Mouse (Mus musculus): ENCODE measurements around the gene Tnip1. TPM values are rescaled to one million over a fixed set of nuclear protein-coding genes. Genes with fewer than 3 reads are reported as not detected.
A peak's percentile ranks its signal among the peaks of the same experiment; 100 is the strongest.
"Not testable (repeated sequence)": the region's sequence is repeated elsewhere in the genome, so short reads cannot be mapped to it uniquely, and the experiment has no call there.

Gene Tnip1
- polyA plus RNA-seq, 1 experiment: 122 TPM

- Histone ChIP-seq H3K27me3 (ENCODE audit: control insufficient read depth, insufficient read depth, low read length) (no peaks in the 10 kb centered on the region), H3K27ac (ENCODE audit: insufficient read depth, low read depth, low read length) (no peak overlapping the region), H3K36me3 (ENCODE audit: control insufficient read depth, insufficient read depth, low read length) (no peaks in the 10 kb centered on the region), H3K4me3 (ENCODE audit: low read depth, low read length) (no peak overlapping the region), H3K4me1 (ENCODE audit: control insufficient read depth, insufficient read depth, insufficient read length, low read length) (peaks cover 7% of the 10 kb centered on the region; the same call in 1 of the 2 replicates)
- WGBS: 56% methylated on average over 4 of the region's 4 CpGs
- no peak for TF ChIP-seq CTCF (IDR thresholded peaks at IDR 0.05; ENCODE audit: extremely low read depth, insufficient read length, insufficient replicate concordance, low read depth, low read length)
- TF ChIP-seq POLR2A (IDR thresholded peaks at IDR 0.05; ENCODE audit: low read depth, low read length): no peak
These were observed 63.1 kb downstream of the Tnip1 start for GRCm38 (mm10) chr11:54899657-54900056.

- no peaks in the 10 kb centered on the region for H3K27me3 ChIP-seq (ENCODE audit: control insufficient read depth, insufficient read depth, low read length)
- WGBS: 58% methylated on average over 5 of the region's 5 CpGs
- TF ChIP-seq CTCF (IDR thresholded peaks at IDR 0.05; ENCODE audit: extremely low read depth, insufficient read length, insufficient replicate concordance, low read depth, low read length) (no peak), POLR2A (IDR thresholded peaks at IDR 0.05; ENCODE audit: low read depth, low read length) (no peak)
- no peaks in the 10 kb centered on the region for H3K36me3 ChIP-seq (ENCODE audit: control insufficient read depth, insufficient read depth, low read length)
- H3K27ac ChIP-seq (ENCODE audit: insufficient read depth, low read depth, low read length): no peak overlapping the region
- no peak overlapping the region for H3K4me3 ChIP-seq (ENCODE audit: low read depth, low read length)
- H3K4me1 ChIP-seq (ENCODE audit: control insufficient read depth, insufficient read depth, insufficient read length, low read length): no peaks in the 10 kb centered on the region
These were observed 65.2 kb downstream of the Tnip1 start for GRCm38 (mm10) chr11:54897470-54897869.

DNA sequence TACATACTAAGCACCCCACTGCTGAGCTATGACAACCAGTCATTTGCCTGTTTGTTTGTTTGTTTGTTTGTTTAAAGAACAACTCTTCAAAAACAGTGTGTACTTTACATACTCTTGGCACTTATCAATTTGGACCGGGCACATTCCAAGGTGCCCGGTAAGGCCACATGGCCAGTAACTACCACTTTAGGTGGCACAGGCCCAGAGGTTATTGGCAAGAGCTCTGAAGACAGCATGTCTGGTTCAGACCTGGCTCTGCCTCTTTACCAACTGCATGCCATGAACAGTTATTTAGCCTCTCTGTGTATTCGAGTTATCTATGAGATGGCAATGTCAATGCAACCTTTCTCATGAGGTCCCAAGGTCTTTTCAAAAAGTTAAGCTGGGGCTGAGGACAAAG lies 66.1 kb downstream of the Tnip1 start:
- WGBS: 68% methylated on average over 3 of the region's 3 CpGs
- not testable (repeated sequence) for H3K27me3 ChIP-seq (ENCODE audit: control insufficient read depth, insufficient read depth, low read length); H3K4me3 ChIP-seq (ENCODE audit: low read depth, low read length); H3K36me3 ChIP-seq (ENCODE audit: control insufficient read depth, insufficient read depth, low read length); H3K27ac ChIP-seq (ENCODE audit: insufficient read depth, low read depth, low read length); H3K4me1 ChIP-seq (ENCODE audit: control insufficient read depth, insufficient read depth, insufficient read length, low read length)

DNA sequence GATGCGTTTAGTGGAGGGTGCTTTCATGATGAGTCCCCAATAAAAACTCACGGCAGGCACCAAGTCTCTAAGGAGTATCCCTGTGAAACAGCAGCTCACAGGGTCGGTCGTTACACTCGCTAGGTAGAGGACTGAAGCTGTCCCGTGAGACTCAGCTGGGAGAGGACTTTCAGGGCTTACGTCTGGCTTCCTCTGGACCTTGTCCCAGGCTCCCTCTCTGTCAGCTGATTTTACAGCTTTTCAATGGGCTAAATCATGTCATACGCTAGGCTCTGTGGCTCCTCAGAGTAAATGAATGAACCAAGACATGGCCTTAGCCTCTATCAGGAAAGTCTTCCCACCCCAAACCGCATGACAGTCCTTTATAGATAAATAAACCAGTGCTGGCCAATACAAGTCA lies 68.1 kb downstream of the Tnip1 start:
- no peak for TF ChIP-seq CTCF (IDR thresholded peaks at IDR 0.05; ENCODE audit: extremely low read depth, insufficient read length, insufficient replicate concordance, low read depth, low read length)
- TF ChIP-seq POLR2A (IDR thresholded peaks at IDR 0.05; ENCODE audit: low read depth, low read length): no peak
- Histone ChIP-seq H3K4me3 (ENCODE audit: low read depth, low read length) (no peak overlapping the region), H3K4me1 (ENCODE audit: control insufficient read depth, insufficient read depth, insufficient read length, low read length) (no peaks in the 10 kb centered on the region), H3K36me3 (ENCODE audit: control insufficient read depth, insufficient read depth, low read length) (no peaks in the 10 kb centered on the region), H3K27ac (ENCODE audit: insufficient read depth, low read depth, low read length) (no peak overlapping the region), H3K27me3 (ENCODE audit: control insufficient read depth, insufficient read depth, low read length) (no peaks in the 10 kb centered on the region)
- 59% methylated on average over 9 of the region's 9 CpGs for WGBS

GRCm38 (mm10) chr11:54892091-54892490 lies 70.6 kb downstream of the Tnip1 start:
- TF ChIP-seq POLR2A (IDR thresholded peaks at IDR 0.05; ENCODE audit: low read depth, low read length) (no peak), CTCF (IDR thresholded peaks at IDR 0.05; ENCODE audit: extremely low read depth, insufficient read length, insufficient replicate concordance, low read depth, low read length) (no peak)
- H3K27me3 ChIP-seq (ENCODE audit: control insufficient read depth, insufficient read depth, low read length): no peaks in the 10 kb centered on the region
- no peaks in the 10 kb centered on the region for H3K36me3 ChIP-seq (ENCODE audit: control insufficient read depth, insufficient read depth, low read length)
- no peak overlapping the region for H3K4me3 ChIP-seq (ENCODE audit: low read depth, low read length)
- 43% methylated on average over 7 of the region's 7 CpGs for WGBS
- no peak overlapping the region for H3K27ac ChIP-seq (ENCODE audit: insufficient read depth, low read depth, low read length)
- H3K4me1 ChIP-seq (ENCODE audit: control insufficient read depth, insufficient read depth, insufficient read length, low read length): no peaks in the 10 kb centered on the region

- 88% methylated on average over 5 of the region's 5 CpGs for WGBS
- no peaks in the 10 kb centered on the region for H3K4me1 ChIP-seq (ENCODE audit: control insufficient read depth, insufficient read depth, insufficient read length, low read length)
- no peaks in the 10 kb centered on the region for H3K36me3 ChIP-seq (ENCODE audit: control insufficient read depth, insufficient read depth, low read length)
- no peaks in the 10 kb centered on the region for H3K27me3 ChIP-seq (ENCODE audit: control insufficient read depth, insufficient read depth, low read length)
- no peak for TF ChIP-seq CTCF (IDR thresholded peaks at IDR 0.05; ENCODE audit: extremely low read depth, insufficient read length, insufficient replicate concordance, low read depth, low read length)
- no peak for TF ChIP-seq POLR2A (IDR thresholded peaks at IDR 0.05; ENCODE audit: low read depth, low read length)
- H3K4me3 ChIP-seq (ENCODE audit: low read depth, low read length): no peak overlapping the region
- no peak overlapping the region for H3K27ac ChIP-seq (ENCODE audit: insufficient read depth, low read depth, low read length)
These were observed 71.4 kb downstream of the Tnip1 start for GRCm38 (mm10) chr11:54891341-54891740.

GRCm38 (mm10) chr11:54887927-54888326 lies 74.8 kb downstream of the Tnip1 start:
- H3K27ac ChIP-seq (ENCODE audit: insufficient read depth, low read depth, low read length): peak overlapping the region; percentile 35
- no peaks in the 10 kb centered on the region for H3K4me1 ChIP-seq (ENCODE audit: control insufficient read depth, insufficient read depth, insufficient read length, low read length)
- WGBS: 80% methylated on average over 6 of the region's 6 CpGs
- H3K27me3 ChIP-seq (ENCODE audit: control insufficient read depth, insufficient read depth, low read length): no peaks in the 10 kb centered on the region
- no peak overlapping the region for H3K4me3 ChIP-seq (ENCODE audit: low read depth, low read length)
- H3K36me3 ChIP-seq (ENCODE audit: control insufficient read depth, insufficient read depth, low read length): no peaks in the 10 kb centered on the region
- TF ChIP-seq CTCF (IDR thresholded peaks at IDR 0.05; ENCODE audit: extremely low read depth, insufficient read length, insufficient replicate concordance, low read depth, low read length): no peak
- no peak for TF ChIP-seq POLR2A (IDR thresholded peaks at IDR 0.05; ENCODE audit: low read depth, low read length)

GRCm38 (mm10) chr11:54885406-54885805 lies 77.3 kb downstream of the Tnip1 start:
- Histone ChIP-seq H3K36me3 (ENCODE audit: control insufficient read depth, insufficient read depth, low read length) (no peaks in the 10 kb centered on the region), H3K4me3 (ENCODE audit: low read depth, low read length) (no peak overlapping the region), H3K27ac (ENCODE audit: insufficient read depth, low read depth, low read length) (peak overlapping the region; percentile 71), H3K27me3 (ENCODE audit: control insufficient read depth, insufficient read depth, low read length) (no peaks in the 10 kb centered on the region), H3K4me1 (ENCODE audit: control insufficient read depth, insufficient read depth, insufficient read length, low read length) (no peaks in the 10 kb centered on the region)
- TF ChIP-seq CTCF (IDR thresholded peaks at IDR 0.05; ENCODE audit: extremely low read depth, insufficient read length, insufficient replicate concordance, low read depth, low read length) (no peak), POLR2A (IDR thresholded peaks at IDR 0.05; ENCODE audit: low read depth, low read length) (no peak)
- WGBS: 97% methylated on average over 2 of the region's 2 CpGs
